Mouse (Mus musculus) cerebellum, adult 18-20 months (tissue): ENCODE data around the gene Sprr3.
"Not testable (repeated sequence)": the region's sequence is repeated elsewhere in the genome, so short reads cannot be mapped to it uniquely, and the experiment has no call there.

Experiments
- DNase-seq, 2 experiments: peaks; one replicate each; pipeline ENCODE4 v3.0.0; 2021

Gene Sprr3

GRCm38 (mm10) chr3:92458620-92459019 lies at the start of gene Sprr3:
TSS of gene Sprr3 (minus strand) at chr3:92458720.
- no peak for DNase-seq

GRCm38 (mm10) chr3:92508185-92508584 lies 49.7 kb upstream of the Sprr3 start:
- DNase-seq: no peak

- DNase-seq: no peak
Measured at GRCm38 (mm10) chr3:92503528-92503927, 45.0 kb upstream of the Sprr3 start.

- no peak for DNase-seq
Measured at GRCm38 (mm10) chr3:92500393-92500792, 41.9 kb upstream of the Sprr3 start, which contains the start of gene Sprr4. TSS of gene Sprr4 (minus strand) at chr3:92500493.

- DNase-seq: not testable (repeated sequence)
Measured at GRCm38 (mm10) chr3:92490262-92490661, 31.7 kb upstream of the Sprr3 start.

- DNase-seq: no peak
Measured at GRCm38 (mm10) chr3:92486307-92486706, 27.8 kb upstream of the Sprr3 start.

GRCm38 (mm10) chr3:92485863-92486262 lies 27.3 kb upstream of the Sprr3 start, which contains the start of gene Sprr1a:
TSS of gene Sprr1a (minus strand) at chr3:92485895.
- DNase-seq: no peak

- DNase-seq: not testable (repeated sequence)
Measured at GRCm38 (mm10) chr3:92481249-92481648, 22.7 kb upstream of the Sprr3 start.

GRCm38 (mm10) chr3:92470111-92470510 lies 11.6 kb upstream of the Sprr3 start:
- DNase-seq: no peak

GRCm38 (mm10) chr3:92467424-92467823 lies 8.9 kb upstream of the Sprr3 start:
- DNase-seq: no peak

- no peak for DNase-seq
Measured at GRCm38 (mm10) chr3:92466576-92466975, 8.1 kb upstream of the Sprr3 start.

GRCm38 (mm10) chr3:92455151-92455550 lies 3.4 kb downstream of the Sprr3 start:
- DNase-seq: no peak

GRCm38 (mm10) chr3:92440177-92440576 lies 18.3 kb downstream of the Sprr3 start:
- no peak for DNase-seq

GRCm38 (mm10) chr3:92438689-92439088 lies 19.8 kb downstream of the Sprr3 start, which contains the start of gene Sprr1b:
TSS of gene Sprr1b (minus strand) at chr3:92438789.
- DNase-seq: no peak

- DNase-seq: no peak
Measured at GRCm38 (mm10) chr3:92432282-92432681, 26.2 kb downstream of the Sprr3 start, which contains the start of gene Sprr2k. TSS of gene Sprr2k (plus strand) at chr3:92432582.

GRCm38 (mm10) chr3:92429323-92429722 lies 29.2 kb downstream of the Sprr3 start, which contains the start of gene Gm9774:
TSS of gene Gm9774 (minus strand) at chr3:92429423.
- no peak for DNase-seq

GRCm38 (mm10) chr3:92417782-92418181 lies 40.7 kb downstream of the Sprr3 start, which contains the start of gene Sprr2j-ps:
TSS of gene Sprr2j-ps (plus strand) at chr3:92418082.
- DNase-seq: no peak

GRCm38 (mm10) chr3:92407691-92408090 lies 50.8 kb downstream of the Sprr3 start, which contains the start of gene Sprr2i:
TSS of gene Sprr2i (plus strand) at chr3:92407991.
- DNase-seq: no peak
